Mouse (Mus musculus): ENCODE results near the gene Pp2d1. TPM values are rescaled to one million over a fixed set of nuclear protein-coding genes. Genes with fewer than 3 reads are reported as not detected.

Pp2d1 gene
- polyA plus RNA-seq, 1 experiment from 2014 or later, result 0.35 TPM

GRCm38 (mm10) chr17:53568118-53568517 lies 28.9 kb upstream of the Pp2d1 start:
- peak; percentile 86 for ATAC-seq (ENCODE audit: low FRiP score, low TSS enrichment)
- under 1% methylated on average over 15 of the region's 15 CpGs for WGBS
- Histone ChIP-seq H3K36me3 (ENCODE audit: control insufficient read depth, insufficient read depth, low read length) (no peaks in the 10 kb centered on the region), H3K27me3 (ENCODE audit: control insufficient read depth, insufficient read depth, low read length) (no peaks in the 10 kb centered on the region), H3K9ac (ENCODE audit: low read depth, low read length) (peak overlapping the region; percentile 93), H3K4me2 (replicated peaks; ENCODE audit: low read depth, low read length) (peak overlapping the region; percentile 98), H3K27ac (ENCODE audit: low read depth, low read length) (peak overlapping the region; percentile 88), H3K4me1 (ENCODE audit: control insufficient read depth, insufficient read depth, low read length) (peaks cover 28% of the 10 kb centered on the region), H3K4me3 (ENCODE audit: low read length) (peak overlapping the region; percentile 86), H3K9me3 (ENCODE audit: control insufficient read depth, low read length) (no peaks in the 10 kb centered on the region)

- ATAC-seq (ENCODE audit: low FRiP score, low TSS enrichment), result peak; percentile 56
- no peaks in the 10 kb centered on the region for H3K9me3 ChIP-seq (ENCODE audit: control insufficient read depth, low read length)
- H3K4me3 ChIP-seq (ENCODE audit: low read length), result peak overlapping the region; percentile 86
- H3K9ac ChIP-seq (ENCODE audit: low read depth, low read length), result peak overlapping the region; percentile 93
- WGBS, result 1% methylated on average over 50 of the region's 67 CpGs
- no peaks in the 10 kb centered on the region for H3K36me3 ChIP-seq (ENCODE audit: control insufficient read depth, insufficient read depth, low read length)
- H3K4me1 ChIP-seq (ENCODE audit: control insufficient read depth, insufficient read depth, low read length), result peaks cover 28% of the 10 kb centered on the region
- peak overlapping the region; percentile 98 for H3K4me2 ChIP-seq (replicated peaks; ENCODE audit: low read depth, low read length)
- no peaks in the 10 kb centered on the region for H3K27me3 ChIP-seq (ENCODE audit: control insufficient read depth, insufficient read depth, low read length)
- peak overlapping the region; percentile 88 for H3K27ac ChIP-seq (ENCODE audit: low read depth, low read length)
These were observed 28.3 kb upstream of the Pp2d1 start for GRCm38 (mm10) chr17:53567346-53568101.

GRCm38 (mm10) chr17:53566919-53567345 lies 27.7 kb upstream of the Pp2d1 start:
- peak; percentile 76 for ATAC-seq (ENCODE audit: low FRiP score, low TSS enrichment)
- H3K4me3 ChIP-seq (ENCODE audit: low read length), result peak overlapping the region; percentile 86
- no peaks in the 10 kb centered on the region for H3K36me3 ChIP-seq (ENCODE audit: control insufficient read depth, insufficient read depth, low read length)
- peaks cover 28% of the 10 kb centered on the region for H3K4me1 ChIP-seq (ENCODE audit: control insufficient read depth, insufficient read depth, low read length)
- peak overlapping the region; percentile 93 for H3K9ac ChIP-seq (ENCODE audit: low read depth, low read length)
- H3K9me3 ChIP-seq (ENCODE audit: control insufficient read depth, low read length), result no peaks in the 10 kb centered on the region
- H3K27ac ChIP-seq (ENCODE audit: low read depth, low read length), result peak overlapping the region; percentile 88
- under 1% methylated on average over 24 of the region's 51 CpGs for WGBS
- peak overlapping the region; percentile 98 for H3K4me2 ChIP-seq (replicated peaks; ENCODE audit: low read depth, low read length)
- no peaks in the 10 kb centered on the region for H3K27me3 ChIP-seq (ENCODE audit: control insufficient read depth, insufficient read depth, low read length)

GRCm38 (mm10) chr17:53566161-53566918 lies 27.1 kb upstream of the Pp2d1 start, which contains the start of gene Kat2b:
Kat2b (plus strand) TSS chr17:53566861.
- H3K9ac ChIP-seq (ENCODE audit: low read depth, low read length), result peak within 1 kb of the TSS; percentile 93
- H3K27ac ChIP-seq (ENCODE audit: low read depth, low read length), result peak within 1 kb of the TSS; percentile 88
- no peaks in the 10 kb centered on the region for H3K9me3 ChIP-seq (ENCODE audit: control insufficient read depth, low read length)
- peak within 1 kb of the TSS; percentile 98 for H3K4me2 ChIP-seq (replicated peaks; ENCODE audit: low read depth, low read length)
- ATAC-seq (ENCODE audit: low FRiP score, low TSS enrichment), result no peak
- no peaks in the 10 kb centered on the region for H3K36me3 ChIP-seq (ENCODE audit: control insufficient read depth, insufficient read depth, low read length)
- peak within 1 kb of the TSS; percentile 86 for H3K4me3 ChIP-seq (ENCODE audit: low read length)
- H3K27me3 ChIP-seq (ENCODE audit: control insufficient read depth, insufficient read depth, low read length), result no peaks in the 10 kb centered on the region
- whole genome bisulfite sequencing, result 2% methylated on average over 20 of the region's 20 CpGs
- H3K4me1 ChIP-seq (ENCODE audit: control insufficient read depth, insufficient read depth, low read length), result peaks cover 28% of the 10 kb centered on the region

- Histone ChIP-seq H3K36me3 (ENCODE audit: control insufficient read depth, insufficient read depth, low read length) (no peaks in the 10 kb centered on the region), H3K9me3 (ENCODE audit: control insufficient read depth, low read length) (no peaks in the 10 kb centered on the region), H3K9ac (ENCODE audit: low read depth, low read length) (no peak overlapping the region), H3K4me1 (ENCODE audit: control insufficient read depth, insufficient read depth, low read length) (peaks cover 21% of the 10 kb centered on the region), H3K27ac (ENCODE audit: low read depth, low read length) (no peak overlapping the region), H3K27me3 (ENCODE audit: control insufficient read depth, insufficient read depth, low read length) (no peaks in the 10 kb centered on the region), H3K4me3 (ENCODE audit: low read length) (no peak overlapping the region), H3K4me2 (replicated peaks; ENCODE audit: low read depth, low read length) (no peak overlapping the region)
- ATAC-seq (ENCODE audit: low FRiP score, low TSS enrichment), result no peak
- whole genome bisulfite sequencing, result 86% methylated on average over 4 of the region's 4 CpGs
These were observed 25.6 kb upstream of the Pp2d1 start for GRCm38 (mm10) chr17:53564837-53565236.

- Histone ChIP-seq H3K4me1 (ENCODE audit: control insufficient read depth, insufficient read depth, low read length) (peaks cover 4% of the 10 kb centered on the region; the same call in 1 of the 2 replicates), H3K27ac (ENCODE audit: low read depth, low read length) (no peak overlapping the region), H3K9me3 (ENCODE audit: control insufficient read depth, low read length) (no peaks in the 10 kb centered on the region), H3K4me2 (replicated peaks; ENCODE audit: low read depth, low read length) (no peak overlapping the region), H3K36me3 (ENCODE audit: control insufficient read depth, insufficient read depth, low read length) (no peaks in the 10 kb centered on the region), H3K27me3 (ENCODE audit: control insufficient read depth, insufficient read depth, low read length) (no peaks in the 10 kb centered on the region), H3K9ac (ENCODE audit: low read depth, low read length) (no peak overlapping the region), H3K4me3 (ENCODE audit: low read length) (no peak overlapping the region)
- 91% methylated on average over 4 of the region's 4 CpGs for WGBS
- ATAC-seq (ENCODE audit: low FRiP score, low TSS enrichment), result no peak
These were observed 22.3 kb upstream of the Pp2d1 start for GRCm38 (mm10) chr17:53561458-53562029.

- no peak overlapping the region for H3K4me3 ChIP-seq (ENCODE audit: low read length)
- no peaks in the 10 kb centered on the region for H3K4me1 ChIP-seq (ENCODE audit: control insufficient read depth, insufficient read depth, low read length)
- H3K9ac ChIP-seq (ENCODE audit: low read depth, low read length), result no peak overlapping the region
- H3K36me3 ChIP-seq (ENCODE audit: control insufficient read depth, insufficient read depth, low read length), result no peaks in the 10 kb centered on the region
- H3K9me3 ChIP-seq (ENCODE audit: control insufficient read depth, low read length), result no peaks in the 10 kb centered on the region
- 91% methylated on average over 5 of the region's 5 CpGs for WGBS
- H3K27ac ChIP-seq (ENCODE audit: low read depth, low read length), result no peak overlapping the region
- no peak overlapping the region for H3K4me2 ChIP-seq (replicated peaks; ENCODE audit: low read depth, low read length)
- no peaks in the 10 kb centered on the region for H3K27me3 ChIP-seq (ENCODE audit: control insufficient read depth, insufficient read depth, low read length)
- ATAC-seq (ENCODE audit: low FRiP score, low TSS enrichment), result no peak
These were observed 20.4 kb upstream of the Pp2d1 start for GRCm38 (mm10) chr17:53559646-53560045.

GRCm38 (mm10) chr17:53557443-53557842 lies 18.2 kb upstream of the Pp2d1 start:
- Histone ChIP-seq H3K9ac (ENCODE audit: low read depth, low read length) (no peak overlapping the region), H3K27me3 (ENCODE audit: control insufficient read depth, insufficient read depth, low read length) (no peaks in the 10 kb centered on the region), H3K9me3 (ENCODE audit: control insufficient read depth, low read length) (no peaks in the 10 kb centered on the region), H3K4me2 (replicated peaks; ENCODE audit: low read depth, low read length) (no peak overlapping the region), H3K4me1 (ENCODE audit: control insufficient read depth, insufficient read depth, low read length) (no peaks in the 10 kb centered on the region), H3K4me3 (ENCODE audit: low read length) (no peak overlapping the region), H3K27ac (ENCODE audit: low read depth, low read length) (no peak overlapping the region), H3K36me3 (ENCODE audit: control insufficient read depth, insufficient read depth, low read length) (no peaks in the 10 kb centered on the region)
- WGBS, result 67% methylated on average over 3 of the region's 3 CpGs
- ATAC-seq (ENCODE audit: low FRiP score, low TSS enrichment), result no peak
